Mouse (Mus musculus): ENCODE results near the gene Slit3. TPM values are rescaled to one million over a fixed set of nuclear protein-coding genes. Genes with fewer than 3 reads are reported as not detected.

Gene Slit3
- polyA plus RNA-seq, 1 experiment from 2014 or later, result 4.5 TPM

DNA sequence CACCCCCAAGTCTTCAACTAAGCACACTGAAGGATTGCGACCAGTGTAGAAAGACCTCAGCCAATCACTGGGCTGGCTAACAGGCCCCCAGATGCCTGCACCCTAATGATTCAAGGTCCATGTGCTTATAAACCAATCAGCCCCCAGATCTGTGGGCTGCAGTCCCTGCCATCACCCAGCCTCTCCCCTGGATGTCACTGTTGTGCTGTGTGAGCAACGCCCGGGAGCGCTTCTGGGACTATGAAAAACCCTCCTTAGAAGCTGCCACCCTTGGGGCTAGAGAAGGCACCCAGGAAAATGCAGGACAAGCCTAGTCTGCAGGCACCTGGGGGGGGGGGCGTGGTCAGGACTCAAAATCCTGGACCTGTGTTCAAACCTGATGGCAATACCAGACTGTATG, 331.4 kb downstream of the Slit3 start:
- no peak overlapping the region for H3K27ac ChIP-seq (ENCODE audit: low read length)
- H3K4me2 ChIP-seq (ENCODE audit: low read length), result no peak overlapping the region
- no peaks in the 10 kb centered on the region for H3K9me3 ChIP-seq (replicated peaks; ENCODE audit: control insufficient read depth, low read length, poor library complexity, severe bottlenecking)
- no peak overlapping the region for H3K9ac ChIP-seq (ENCODE audit: low read depth, low read length)
- H3K4me3 ChIP-seq (ENCODE audit: low read depth, low read length), result no peak overlapping the region
- peak; percentile 87 for ATAC-seq
- H3K4me1 ChIP-seq (ENCODE audit: control insufficient read depth, insufficient read depth, low read length), result peaks cover 9% of the 10 kb centered on the region
- WGBS, result 17% methylated on average over 4 of the region's 5 CpGs
- peaks cover 31% of the 10 kb centered on the region for H3K27me3 ChIP-seq (ENCODE audit: control insufficient read depth, insufficient read depth, low read depth, low read length)
- H3K36me3 ChIP-seq (ENCODE audit: control insufficient read depth, insufficient read depth, low read length), result no peaks in the 10 kb centered on the region

DNA sequence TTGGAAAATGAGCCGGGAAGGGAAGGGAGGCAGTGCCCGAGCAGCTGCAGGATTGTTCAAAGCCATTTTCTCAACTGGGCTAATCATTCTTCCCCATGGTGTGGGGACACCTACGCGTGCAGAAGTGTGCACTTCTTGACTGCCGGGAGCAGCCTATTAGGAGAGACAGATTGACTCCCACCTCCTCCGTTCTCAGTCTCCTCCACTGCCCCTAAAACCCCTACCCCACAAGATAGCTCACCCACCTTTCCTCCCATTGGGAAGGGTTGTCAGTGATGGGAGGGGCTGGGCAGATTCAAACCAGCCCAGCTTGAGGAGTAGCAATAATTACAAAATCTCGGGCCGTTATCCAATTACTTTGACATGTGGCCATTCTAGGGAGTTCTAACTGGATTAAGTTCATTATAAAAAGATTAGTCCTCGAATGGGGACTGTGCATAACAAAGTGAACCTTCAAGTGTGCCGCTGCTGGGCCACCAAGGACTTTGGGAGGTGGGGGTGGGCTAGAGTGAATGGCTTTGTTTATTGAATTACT, 333.2 kb downstream of the Slit3 start:
- H3K36me3 ChIP-seq (ENCODE audit: control insufficient read depth, insufficient read depth, low read length), result no peaks in the 10 kb centered on the region
- no peak overlapping the region for H3K4me2 ChIP-seq (ENCODE audit: low read length)
- ATAC-seq, result peak; percentile 64; the same call in 1 of the 2 replicates
- H3K4me1 ChIP-seq (ENCODE audit: control insufficient read depth, insufficient read depth, low read length), result peaks cover 9% of the 10 kb centered on the region
- no peaks in the 10 kb centered on the region for H3K9me3 ChIP-seq (replicated peaks; ENCODE audit: control insufficient read depth, low read length, poor library complexity, severe bottlenecking)
- 5% methylated on average over 10 of the region's 10 CpGs for WGBS
- H3K27me3 ChIP-seq (ENCODE audit: control insufficient read depth, insufficient read depth, low read depth, low read length), result peaks cover 31% of the 10 kb centered on the region
- H3K9ac ChIP-seq (ENCODE audit: low read depth, low read length), result no peak overlapping the region
- no peak overlapping the region for H3K27ac ChIP-seq (ENCODE audit: low read length)
- no peak overlapping the region for H3K4me3 ChIP-seq (ENCODE audit: low read depth, low read length)

DNA sequence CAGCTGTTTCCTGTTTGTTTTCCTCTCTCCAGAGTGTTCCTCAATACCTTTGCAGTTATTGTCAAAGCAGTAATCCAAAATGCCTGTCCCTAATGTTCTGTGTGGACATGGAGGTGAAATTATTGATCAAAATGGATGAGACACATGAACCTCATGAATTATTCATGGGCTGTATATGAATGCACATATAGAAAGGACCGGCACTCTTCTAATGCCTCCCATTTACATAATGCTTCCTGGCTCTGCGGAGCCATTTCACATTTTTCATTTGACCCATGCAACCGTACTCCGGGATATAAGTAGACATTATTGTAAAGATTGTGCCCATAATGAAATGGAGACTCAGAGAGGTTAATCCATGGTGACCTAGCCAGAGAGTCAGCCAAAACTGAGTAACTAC, 333.8 kb downstream of the Slit3 start:
- Histone ChIP-seq H3K4me2 (ENCODE audit: low read length) (no peak overlapping the region), H3K4me1 (ENCODE audit: control insufficient read depth, insufficient read depth, low read length) (peaks cover 12% of the 10 kb centered on the region), H3K27ac (ENCODE audit: low read length) (no peak overlapping the region), H3K9me3 (replicated peaks; ENCODE audit: control insufficient read depth, low read length, poor library complexity, severe bottlenecking) (no peaks in the 10 kb centered on the region), H3K36me3 (ENCODE audit: control insufficient read depth, insufficient read depth, low read length) (no peaks in the 10 kb centered on the region), H3K9ac (ENCODE audit: low read depth, low read length) (no peak overlapping the region), H3K4me3 (ENCODE audit: low read depth, low read length) (no peak overlapping the region), H3K27me3 (ENCODE audit: control insufficient read depth, insufficient read depth, low read depth, low read length) (peaks cover 25% of the 10 kb centered on the region)
- 10% methylated on average over 4 of the region's 4 CpGs for WGBS
- ATAC-seq, result no peak

DNA sequence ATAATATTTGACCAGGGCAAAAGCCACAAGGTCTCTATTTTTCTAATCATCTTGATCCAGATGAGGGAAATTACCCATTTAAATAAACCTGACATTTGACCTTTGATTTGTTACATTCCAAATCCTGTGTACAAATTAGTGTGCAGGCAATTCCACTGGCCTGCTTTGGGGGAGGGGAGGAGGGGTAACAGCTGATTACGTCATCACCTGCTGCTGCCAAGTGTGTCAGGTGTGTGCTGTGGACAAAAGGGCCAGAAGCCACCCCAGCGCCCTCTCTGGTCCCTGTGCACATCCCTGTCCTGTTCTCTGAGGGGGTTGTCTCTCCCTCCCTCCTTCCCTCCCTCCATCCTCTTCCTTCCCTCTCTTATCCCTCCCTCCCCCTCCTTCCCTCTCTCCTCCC, 337.0 kb downstream of the Slit3 start:
- Histone ChIP-seq H3K4me1 (ENCODE audit: control insufficient read depth, insufficient read depth, low read length) (peaks cover 13% of the 10 kb centered on the region), H3K9me3 (replicated peaks; ENCODE audit: control insufficient read depth, low read length, poor library complexity, severe bottlenecking) (no peaks in the 10 kb centered on the region), H3K27me3 (ENCODE audit: control insufficient read depth, insufficient read depth, low read depth, low read length) (peaks cover 20% of the 10 kb centered on the region), H3K36me3 (ENCODE audit: control insufficient read depth, insufficient read depth, low read length) (no peaks in the 10 kb centered on the region), H3K4me3 (ENCODE audit: low read depth, low read length) (no peak overlapping the region), H3K4me2 (ENCODE audit: low read length) (no peak overlapping the region), H3K27ac (ENCODE audit: low read length) (no peak overlapping the region), H3K9ac (ENCODE audit: low read depth, low read length) (no peak overlapping the region)
- ATAC-seq, result no peak
- 57% methylated on average over 2 of the region's 2 CpGs for WGBS

DNA sequence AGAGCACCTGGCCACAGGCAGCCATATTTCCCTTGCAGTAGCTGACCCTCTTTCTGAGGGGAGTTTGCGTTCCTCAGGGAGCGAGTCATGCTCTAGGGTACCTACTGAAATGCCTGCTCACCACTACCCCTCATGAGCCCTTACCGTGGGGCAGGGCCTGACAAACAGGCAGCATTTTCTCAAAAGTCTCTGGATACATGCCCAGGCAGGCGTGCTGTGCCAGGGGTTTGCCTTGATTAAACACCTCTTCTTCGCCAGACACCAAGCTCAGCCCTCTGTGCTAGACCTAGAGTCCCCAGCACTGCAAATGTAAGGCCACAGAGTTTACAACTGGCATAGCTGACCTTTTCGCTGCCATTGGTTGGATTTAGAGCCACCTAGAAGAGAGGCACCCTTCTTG, 345.7 kb downstream of the Slit3 start:
- H3K9me3 ChIP-seq (replicated peaks; ENCODE audit: control insufficient read depth, low read length, poor library complexity, severe bottlenecking), result no peaks in the 10 kb centered on the region
- H3K4me1 ChIP-seq (ENCODE audit: control insufficient read depth, insufficient read depth, low read length), result no peaks in the 10 kb centered on the region
- H3K27ac ChIP-seq (ENCODE audit: low read length), result no peak overlapping the region
- no peak overlapping the region for H3K4me3 ChIP-seq (ENCODE audit: low read depth, low read length)
- ATAC-seq, result no peak
- peaks cover 7% of the 10 kb centered on the region for H3K27me3 ChIP-seq (ENCODE audit: control insufficient read depth, insufficient read depth, low read depth, low read length)
- H3K36me3 ChIP-seq (ENCODE audit: control insufficient read depth, insufficient read depth, low read length), result no peaks in the 10 kb centered on the region
- H3K4me2 ChIP-seq (ENCODE audit: low read length), result no peak overlapping the region
- H3K9ac ChIP-seq (ENCODE audit: low read depth, low read length), result no peak overlapping the region
- 89% methylated on average over 6 of the region's 6 CpGs for WGBS

DNA sequence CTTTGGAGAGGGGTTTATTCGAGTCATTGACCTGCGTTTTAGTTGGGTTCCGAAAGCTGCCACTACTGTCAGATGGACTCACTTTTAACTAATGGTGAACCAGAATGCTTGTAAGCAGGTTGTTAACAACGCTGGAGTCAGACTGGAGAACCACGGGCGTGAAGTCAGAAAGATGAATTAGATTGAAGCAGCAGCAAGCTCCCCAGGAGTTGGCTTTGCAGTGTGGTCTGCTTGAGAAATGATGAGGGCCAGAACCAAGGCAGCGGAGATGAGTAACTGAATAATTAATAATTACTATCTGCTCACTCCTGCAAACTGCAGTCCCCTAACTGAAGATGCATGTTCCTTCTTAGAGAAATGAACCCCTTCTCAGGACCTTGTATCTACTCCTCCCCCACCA, 347.8 kb downstream of the Slit3 start:
- 79% methylated on average over 7 of the region's 7 CpGs for WGBS
- Histone ChIP-seq H3K4me2 (ENCODE audit: low read length) (no peak overlapping the region), H3K9me3 (replicated peaks; ENCODE audit: control insufficient read depth, low read length, poor library complexity, severe bottlenecking) (no peaks in the 10 kb centered on the region), H3K4me3 (ENCODE audit: low read depth, low read length) (no peak overlapping the region), H3K27me3 (ENCODE audit: control insufficient read depth, insufficient read depth, low read depth, low read length) (peaks cover 10% of the 10 kb centered on the region), H3K36me3 (ENCODE audit: control insufficient read depth, insufficient read depth, low read length) (no peaks in the 10 kb centered on the region), H3K27ac (ENCODE audit: low read length) (no peak overlapping the region), H3K4me1 (ENCODE audit: control insufficient read depth, insufficient read depth, low read length) (no peaks in the 10 kb centered on the region), H3K9ac (ENCODE audit: low read depth, low read length) (no peak overlapping the region)
- no peak for ATAC-seq

DNA sequence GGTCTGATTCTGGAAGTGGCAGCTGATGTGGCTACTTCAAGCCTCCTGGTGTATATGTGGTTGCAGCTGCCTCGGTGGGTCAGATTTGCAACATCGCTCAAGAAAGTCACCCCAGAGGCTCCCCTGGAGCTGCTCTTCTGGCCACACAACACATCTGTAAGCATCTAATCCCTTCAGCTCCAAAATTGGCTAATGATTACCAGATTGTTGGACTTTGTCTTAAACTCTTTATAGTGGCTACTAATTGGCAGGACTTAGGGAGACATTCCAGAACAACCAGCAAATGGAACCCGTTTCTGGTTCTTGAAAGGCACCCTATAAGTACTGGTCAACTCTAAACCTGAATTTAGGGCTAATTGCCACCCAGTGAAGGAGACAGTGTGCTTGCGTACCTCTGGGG, 348.9 kb downstream of the Slit3 start:
- ATAC-seq, result no peak
- no peak overlapping the region for H3K27ac ChIP-seq (ENCODE audit: low read length)
- H3K4me2 ChIP-seq (ENCODE audit: low read length), result no peak overlapping the region
- no peaks in the 10 kb centered on the region for H3K9me3 ChIP-seq (replicated peaks; ENCODE audit: control insufficient read depth, low read length, poor library complexity, severe bottlenecking)
- no peak overlapping the region for H3K9ac ChIP-seq (ENCODE audit: low read depth, low read length)
- peaks cover 10% of the 10 kb centered on the region for H3K27me3 ChIP-seq (ENCODE audit: control insufficient read depth, insufficient read depth, low read depth, low read length)
- 77% methylated on average over 4 of the region's 4 CpGs for WGBS
- H3K36me3 ChIP-seq (ENCODE audit: control insufficient read depth, insufficient read depth, low read length), result no peaks in the 10 kb centered on the region
- no peaks in the 10 kb centered on the region for H3K4me1 ChIP-seq (ENCODE audit: control insufficient read depth, insufficient read depth, low read length)
- H3K4me3 ChIP-seq (ENCODE audit: low read depth, low read length), result no peak overlapping the region

DNA sequence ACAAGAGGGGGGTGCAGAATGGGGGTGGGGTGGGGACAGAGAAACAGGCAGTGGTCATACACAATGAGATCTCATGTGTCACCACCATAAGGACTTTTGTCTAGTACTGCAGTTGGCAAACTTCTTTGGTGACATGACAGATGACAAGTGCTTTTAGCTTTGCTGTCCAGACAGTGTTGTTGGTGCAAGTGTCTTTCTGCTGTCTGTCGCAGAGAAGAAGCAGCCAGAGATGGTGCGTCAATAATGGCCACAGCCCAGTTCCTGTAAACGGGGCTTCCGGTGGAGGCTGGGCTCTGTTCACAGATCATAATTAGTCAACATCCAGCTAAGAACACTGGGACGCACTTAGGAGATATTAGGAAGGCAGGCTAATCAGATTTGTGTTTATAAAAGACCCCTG, 349.8 kb downstream of the Slit3 start:
- H3K27me3 ChIP-seq (ENCODE audit: control insufficient read depth, insufficient read depth, low read depth, low read length), result peaks cover 10% of the 10 kb centered on the region
- ATAC-seq, result no peak
- H3K4me3 ChIP-seq (ENCODE audit: low read depth, low read length), result no peak overlapping the region
- no peaks in the 10 kb centered on the region for H3K36me3 ChIP-seq (ENCODE audit: control insufficient read depth, insufficient read depth, low read length)
- WGBS, result 64% methylated on average over 5 of the region's 5 CpGs
- no peak overlapping the region for H3K9ac ChIP-seq (ENCODE audit: low read depth, low read length)
- H3K4me1 ChIP-seq (ENCODE audit: control insufficient read depth, insufficient read depth, low read length), result no peaks in the 10 kb centered on the region
- H3K4me2 ChIP-seq (ENCODE audit: low read length), result no peak overlapping the region
- H3K27ac ChIP-seq (ENCODE audit: low read length), result no peak overlapping the region
- H3K9me3 ChIP-seq (replicated peaks; ENCODE audit: control insufficient read depth, low read length, poor library complexity, severe bottlenecking), result no peaks in the 10 kb centered on the region

DNA sequence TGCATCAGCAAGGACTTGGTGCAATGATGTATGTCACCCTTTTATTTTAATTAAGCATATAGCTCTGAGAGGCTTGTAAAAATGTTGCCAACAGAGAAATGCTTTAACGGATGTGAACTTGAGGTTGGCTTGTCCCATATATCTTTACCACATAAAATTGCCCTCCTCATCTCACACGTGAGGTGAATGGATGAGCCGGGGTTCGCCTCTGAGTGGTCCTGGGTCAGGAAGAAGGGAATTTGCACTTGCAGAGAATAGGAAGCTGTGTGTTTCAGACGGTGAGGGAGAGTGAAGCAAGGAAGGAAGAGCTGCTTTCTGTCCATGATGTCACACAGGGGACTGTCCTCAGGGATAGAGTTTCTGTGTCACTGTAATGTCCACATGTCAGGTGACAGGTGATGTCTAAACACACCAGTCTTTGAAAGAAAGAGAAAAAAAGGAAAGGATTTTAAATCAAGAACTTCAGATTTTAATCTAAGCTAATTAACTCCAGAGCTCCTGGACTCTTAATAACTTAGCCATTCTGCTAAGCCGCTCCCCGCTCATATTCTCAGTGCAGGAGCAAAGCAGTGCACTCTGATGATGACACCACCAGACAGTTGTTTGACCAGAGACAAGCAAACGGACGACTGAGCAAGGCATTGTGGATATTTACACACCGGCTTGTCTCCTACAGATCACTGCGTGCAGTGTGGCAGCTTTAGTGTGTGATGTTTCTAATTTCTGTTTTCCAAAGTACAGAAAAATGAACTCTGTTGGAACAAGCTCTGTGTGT, 352.0 kb downstream of the Slit3 start:
- Histone ChIP-seq H3K4me3 (ENCODE audit: low read depth, low read length) (no peak overlapping the region), H3K9me3 (replicated peaks; ENCODE audit: control insufficient read depth, low read length, poor library complexity, severe bottlenecking) (no peaks in the 10 kb centered on the region), H3K36me3 (ENCODE audit: control insufficient read depth, insufficient read depth, low read length) (no peaks in the 10 kb centered on the region), H3K4me2 (ENCODE audit: low read length) (no peak overlapping the region), H3K27ac (ENCODE audit: low read length) (no peak overlapping the region), H3K27me3 (ENCODE audit: control insufficient read depth, insufficient read depth, low read depth, low read length) (peaks cover 10% of the 10 kb centered on the region), H3K9ac (ENCODE audit: low read depth, low read length) (no peak overlapping the region), H3K4me1 (ENCODE audit: control insufficient read depth, insufficient read depth, low read length) (0 out of 2 replicates have a peak, but pooled peaks cover 2% of the 10 kb centered on the region)
- ATAC-seq, result no peak
- WGBS, result 74% methylated on average over 11 of the region's 11 CpGs

Data from midbrain, embryonic 16.5 days (tissue).